Mouse (Mus musculus) gastrocnemius, postnatal 36 days (tissue): ENCODE measurements around the gene Slc12a1. TPM values are rescaled to one million over a fixed set of nuclear protein-coding genes. Genes with fewer than 3 reads are reported as not detected.

Source experiments
- DNase-seq, 2 experiments: peaks; one replicate each; pipeline ENCODE4 v3.0.0; 2022
- intact Hi-C: fragments of 180-260 bp; cut with DNase I; formaldehyde crosslinking; loops from one replicate; pipeline ENCODE4 v1.15.1; 2025
- total RNA-seq, 2 experiments: library from RNA; stranded (reverse); gene quantifications; 2 replicates each; pipeline ENCODE4 v1.2.3; 2021

Gene Slc12a1
- total RNA-seq, 2 experiments from 2014 or later = not detected

GRCm38 (mm10) chr2:125196771-125197170, 44.5 kb downstream of the Slc12a1 start:
- intact Hi-C loops = loop anchor here (10.0 kb wide), 1 partner anchor 1882 kb away; no protein-coding TSS in a partner anchor
- no peak for DNase-seq

GRCm38 (mm10) chr2:125208894-125209596, 56.7 kb downstream of the Slc12a1 start:
- no peak for DNase-seq
- intact Hi-C loops = no loop called here

GRCm38 (mm10) chr2:125211831-125212510, 59.7 kb downstream of the Slc12a1 start:
- no peak for DNase-seq
- intact Hi-C loops = no loop called here

- intact Hi-C loops = no loop called here
These were observed 62.3 kb downstream of the Slc12a1 start for GRCm38 (mm10) chr2:125214592-125214991.

GRCm38 (mm10) chr2:125217286-125217685, 65.0 kb downstream of the Slc12a1 start:
- intact Hi-C loops = no loop called here
- no peak for DNase-seq

More at GRCm38 (mm10) chr2:125214592-125214991, 62.3 kb downstream of the Slc12a1 start:
- DNase-seq = peak in 1 of 2 experiments; percentile 43

DNA sequence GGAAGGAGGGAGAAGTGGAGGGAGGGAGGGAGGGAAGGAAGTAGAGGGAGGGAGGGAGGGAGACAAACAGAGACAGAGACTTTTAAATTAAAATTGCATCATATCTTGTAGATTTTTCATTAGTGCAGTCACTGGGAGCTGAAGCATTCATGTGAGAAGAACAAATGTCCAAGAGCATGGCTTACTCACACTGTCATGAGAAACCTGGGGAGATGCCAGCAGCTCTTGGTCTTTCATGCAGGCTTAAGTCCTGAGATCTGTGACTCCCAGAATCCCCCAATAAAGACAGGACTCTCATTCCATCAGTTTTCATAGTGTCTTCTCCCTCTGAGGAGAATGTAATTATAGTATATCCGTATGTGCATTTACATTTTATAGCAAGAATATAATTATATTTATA, 66.3 kb downstream of the Slc12a1 start:
- DNase-seq = no peak
- intact Hi-C loops = no loop called here

DNA sequence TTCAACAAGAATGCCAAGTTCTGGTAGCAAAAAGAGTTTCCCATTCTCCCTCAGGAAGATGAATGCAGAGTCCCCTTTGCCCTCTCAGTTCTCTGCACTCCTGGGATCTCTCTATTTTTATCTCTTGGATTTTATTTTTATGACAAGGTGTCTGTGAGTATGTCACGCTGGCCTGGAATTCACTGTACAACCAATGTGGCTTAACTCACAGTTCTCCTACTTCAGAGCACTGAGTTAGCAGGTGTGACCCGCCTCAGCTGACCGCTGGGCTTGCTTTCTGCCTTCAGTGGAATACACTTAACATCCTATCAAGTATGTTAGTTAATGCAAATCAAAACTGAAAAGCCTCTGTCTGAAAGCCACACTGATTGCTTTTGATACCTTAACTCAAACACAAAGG, 67.0 kb downstream of the Slc12a1 start:
- intact Hi-C loops = no loop called here
- no peak for DNase-seq

DNA sequence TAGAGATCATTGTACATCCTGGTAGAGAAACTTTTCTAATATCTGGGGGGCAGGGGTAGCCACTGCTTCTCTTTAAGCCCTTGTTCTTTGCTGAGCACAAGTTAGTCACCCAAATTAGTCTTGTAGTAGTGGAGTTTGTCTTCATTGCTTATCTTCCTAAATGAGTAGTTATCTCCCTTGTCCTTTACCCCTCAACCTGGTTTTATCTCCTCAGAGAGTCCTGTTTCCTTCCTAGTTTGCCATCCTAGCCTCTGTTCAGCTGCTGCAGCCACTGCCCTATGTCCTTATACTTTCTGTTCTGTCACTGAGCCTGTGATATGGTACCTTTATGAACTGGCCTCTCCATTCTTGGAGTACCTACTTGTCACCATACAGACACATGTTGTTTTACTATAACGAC, 69.4 kb downstream of the Slc12a1 start:
- DNase-seq = no peak
- intact Hi-C loops = no loop called here

- intact Hi-C loops = no loop called here
- no peak for DNase-seq
These were observed 76.4 kb downstream of the Slc12a1 start for GRCm38 (mm10) chr2:125228472-125229409.

GRCm38 (mm10) chr2:125232183-125232582, 79.9 kb downstream of the Slc12a1 start:
- DNase-seq = no peak

GRCm38 (mm10) chr2:125233537-125233936, 81.2 kb downstream of the Slc12a1 start:
- no peak for DNase-seq
- intact Hi-C loops = no loop called here

More at GRCm38 (mm10) chr2:125232183-125232582, 79.9 kb downstream of the Slc12a1 start:
- intact Hi-C loops = no loop called here

DNA sequence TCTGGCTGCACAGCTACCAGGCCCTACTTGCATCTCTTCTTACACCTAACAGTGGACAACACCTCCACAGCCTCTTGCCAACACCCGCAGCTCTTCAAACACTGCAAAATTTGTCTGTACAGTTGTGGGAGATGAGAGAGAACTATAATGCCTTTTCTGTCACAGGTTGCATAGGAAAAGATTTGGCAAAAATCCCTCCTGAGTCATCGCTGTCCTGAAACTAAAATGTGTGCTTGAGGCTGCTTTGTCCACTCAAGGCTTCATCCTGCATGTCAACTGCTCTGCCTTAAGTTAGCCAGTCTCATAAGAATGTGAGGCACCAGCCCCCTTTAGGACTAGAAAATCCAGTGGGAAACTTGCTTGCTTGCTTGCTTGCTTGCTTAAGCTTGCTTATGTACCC, 81.7 kb downstream of the Slc12a1 start:
- DNase-seq = no peak
- intact Hi-C loops = no loop called here

- intact Hi-C loops = no loop called here
- no peak for DNase-seq
These were observed 93.4 kb downstream of the Slc12a1 start for GRCm38 (mm10) chr2:125245545-125246285.

DNA sequence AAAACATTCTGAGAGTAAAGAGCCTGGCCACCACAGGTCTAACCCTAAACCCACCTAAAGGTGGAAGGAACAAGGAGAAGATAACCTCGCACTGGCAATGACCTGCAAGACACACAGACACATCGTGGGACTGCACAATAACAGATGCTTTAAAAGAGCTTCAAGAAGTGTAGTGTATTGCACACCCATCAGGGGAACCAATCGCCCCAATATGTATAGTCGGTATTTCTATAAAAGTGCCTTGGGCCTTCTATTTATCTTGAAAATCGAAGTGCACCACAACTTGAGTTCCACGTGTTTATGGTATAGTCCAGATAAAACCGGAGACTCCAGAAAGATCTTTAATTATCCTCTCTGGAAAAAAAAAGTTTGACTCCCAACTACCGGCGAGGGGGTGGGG, 94.4 kb downstream of the Slc12a1 start:
- intact Hi-C loops = no loop called here
- no peak for DNase-seq

- intact Hi-C loops = no loop called here
These were observed 95.0 kb downstream of the Slc12a1 start, which contains the start of gene Dut for GRCm38 (mm10) chr2:125247108-125247961. Gene Dut (plus strand): TSS chr2:125247190.

GRCm38 (mm10) chr2:125247962-125248235, 95.6 kb downstream of the Slc12a1 start:
- DNase-seq = no peak
- intact Hi-C loops = no loop called here

More at GRCm38 (mm10) chr2:125247108-125247961, 95.0 kb downstream of the Slc12a1 start, which contains the start of gene Dut:
- DNase-seq = peak; percentile 81 to 89

DNA sequence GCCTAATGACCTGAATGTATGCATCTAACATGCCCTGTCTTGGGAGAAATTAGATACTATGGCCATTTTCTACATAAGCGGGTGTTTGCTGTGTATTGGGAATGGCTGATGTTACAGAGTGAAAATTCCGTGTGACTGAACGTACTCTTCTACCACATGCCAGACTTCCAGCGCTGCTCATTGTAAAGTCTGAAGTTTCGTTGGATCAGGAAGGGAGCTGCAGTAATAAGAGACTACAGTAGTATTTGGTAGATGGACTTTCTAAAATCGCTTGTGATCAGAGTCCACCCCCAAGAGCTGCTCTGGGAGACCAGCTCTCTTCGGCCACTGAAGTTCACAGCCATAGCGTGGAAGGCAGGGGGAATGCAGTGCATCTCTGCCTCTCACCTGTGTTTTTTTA, 96.0 kb downstream of the Slc12a1 start:
- no peak for DNase-seq
- intact Hi-C loops = no loop called here

DNA sequence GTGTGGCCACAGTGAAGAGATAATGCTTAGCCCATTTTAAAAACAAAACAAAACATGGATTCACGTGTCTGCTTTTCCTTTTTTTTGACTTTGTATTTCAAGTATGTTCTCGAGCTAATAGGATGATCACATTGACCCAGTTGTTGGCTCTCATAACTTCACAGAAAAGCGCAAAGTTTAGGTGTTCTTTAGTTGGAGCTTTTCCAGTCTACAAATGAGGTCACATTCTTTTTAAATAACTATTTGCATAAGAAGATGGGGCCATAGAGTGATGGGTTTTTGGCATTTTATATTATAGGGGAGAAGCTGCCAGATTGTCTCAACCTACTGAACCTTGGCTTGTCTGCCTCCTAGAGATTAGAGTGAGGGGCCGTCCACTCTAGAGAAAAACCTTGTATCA, 97.0 kb downstream of the Slc12a1 start:
- no peak for DNase-seq
- intact Hi-C loops = no loop called here

DNA sequence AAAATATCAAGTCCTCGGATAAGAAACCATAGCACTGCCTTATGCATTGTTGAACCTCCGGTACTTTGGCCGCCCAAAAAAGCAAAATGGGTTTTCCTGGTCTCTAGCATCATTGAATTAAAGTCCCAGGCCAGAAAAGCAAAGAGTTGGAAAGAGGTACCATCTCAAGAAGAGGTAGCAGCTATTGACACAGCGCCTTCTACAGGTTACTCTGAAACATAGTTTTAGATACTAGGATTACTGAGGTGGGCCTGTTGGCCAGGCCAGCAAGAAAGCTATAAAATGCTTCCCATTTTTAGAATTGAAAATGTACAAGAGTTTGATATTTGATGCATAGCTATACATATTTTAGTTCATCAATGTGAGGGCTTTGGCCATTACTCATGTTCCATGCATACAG, 97.6 kb downstream of the Slc12a1 start:
- no peak for DNase-seq
- intact Hi-C loops = loop anchor here (5.0 to 10.0 kb wide), 2 partner anchors 357 to 475 kb away; partner anchors contain the start of gene Shc4
